Mouse (Mus musculus) urinary bladder, postnatal 10 days (tissue): ENCODE measurements around the gene Tmem53.
A peak's percentile ranks its signal among the peaks of the same experiment; 100 is the strongest.

ENCODE experiments used
- DNase-seq: peaks from one replicate; pipeline ENCODE4 v3.0.0; 2022; ENCODE audit warnings: low spot score

The Tmem53 gene

DNA sequence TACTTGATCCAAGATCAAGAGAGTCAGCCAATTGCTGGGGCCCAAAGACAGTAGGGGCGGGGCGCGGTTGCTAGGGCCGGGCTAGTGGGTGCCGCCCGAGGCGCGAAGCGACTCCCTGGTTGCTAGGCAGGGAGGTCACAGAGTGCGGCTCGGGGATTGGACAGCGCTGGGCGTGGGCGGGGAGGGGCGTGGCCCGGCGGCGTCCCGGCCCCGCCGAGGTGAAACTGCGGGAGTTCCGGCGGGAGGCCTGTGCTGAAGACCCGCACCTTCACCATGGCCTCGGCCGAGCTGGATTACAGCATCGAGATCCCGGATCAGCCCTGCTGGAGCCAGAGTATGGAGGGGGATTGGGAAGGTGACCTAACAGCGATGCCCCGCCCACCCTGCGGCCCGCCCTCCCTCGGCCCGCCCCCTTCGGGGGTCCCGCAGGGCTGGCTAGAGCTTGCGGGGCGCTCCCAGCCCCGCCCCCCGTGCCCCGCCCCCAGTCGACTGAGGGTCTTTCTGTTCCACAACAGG lies at the start of gene Tmem53, which contains the start of gene Armh1:
TSS of gene Tmem53 (plus strand) at position 151 of the 516 bp plus-strand sequence.
TSS of gene Armh1 (minus strand) at position 325 of the 516 bp plus-strand sequence.
- DNase-seq: peak; percentile 74

DNA sequence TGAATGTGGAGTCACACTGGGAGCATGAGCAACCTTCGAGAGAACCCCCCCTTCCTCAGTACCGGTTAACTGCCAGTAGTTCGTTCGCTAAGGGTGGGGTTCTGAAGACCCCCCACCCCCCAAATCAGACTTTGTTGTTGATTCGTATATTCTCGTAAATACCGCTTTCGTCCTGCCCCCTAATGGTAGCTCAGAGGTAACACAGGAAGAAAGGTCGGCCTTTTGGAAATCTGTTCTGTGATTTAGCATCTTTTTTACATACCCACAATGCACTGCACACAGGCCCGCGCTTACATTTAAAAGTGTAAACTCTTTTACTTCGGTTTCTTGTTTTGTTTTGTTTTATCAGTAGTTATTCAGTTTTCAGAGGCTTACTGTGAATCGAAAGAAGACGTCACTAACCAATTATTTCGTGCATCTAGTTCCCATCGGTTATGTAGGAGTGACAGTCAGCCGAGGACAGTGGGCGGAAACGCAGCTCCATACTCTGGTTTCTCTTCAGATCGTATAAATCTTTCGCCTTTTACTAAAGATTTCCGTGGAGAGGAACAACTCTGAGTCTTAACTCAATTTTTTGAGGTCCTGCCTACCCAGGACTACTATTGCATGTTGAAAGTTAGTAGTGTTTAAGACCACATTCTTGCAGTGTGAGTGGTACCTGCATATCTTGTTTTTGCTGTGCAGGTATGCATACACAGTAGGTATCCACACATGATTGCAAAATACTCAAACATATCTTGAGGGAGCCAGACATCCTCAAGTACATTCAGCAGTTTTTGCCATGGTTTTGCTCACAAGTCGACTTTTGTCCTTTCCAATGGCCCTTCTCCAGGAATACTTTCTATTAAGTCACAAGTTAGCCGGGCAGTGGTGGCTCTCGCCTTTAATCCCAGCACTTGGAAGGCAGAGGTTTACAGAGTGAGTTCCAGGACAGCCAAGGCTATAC lies 49.4 kb upstream of the Tmem53 start:
- DNase-seq: no peak

DNA sequence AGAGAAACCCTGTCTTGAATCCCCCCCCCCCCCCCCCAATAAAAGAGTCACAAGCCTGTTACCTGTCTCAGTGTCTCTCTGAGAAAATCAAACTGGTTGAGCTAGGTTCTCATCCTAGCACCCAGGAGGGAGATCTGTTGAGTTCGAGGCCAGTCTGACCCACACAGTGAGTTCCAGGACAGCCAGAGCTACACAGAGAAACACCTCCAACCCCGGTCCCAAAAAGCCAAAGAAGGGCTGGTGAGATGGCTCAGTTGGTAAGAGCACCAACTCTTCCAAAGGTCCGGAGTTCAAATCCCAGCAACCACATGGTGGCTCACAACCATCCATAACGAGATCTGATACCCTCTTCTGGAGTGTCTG lies 48.8 kb upstream of the Tmem53 start:
- no peak for DNase-seq

DNA sequence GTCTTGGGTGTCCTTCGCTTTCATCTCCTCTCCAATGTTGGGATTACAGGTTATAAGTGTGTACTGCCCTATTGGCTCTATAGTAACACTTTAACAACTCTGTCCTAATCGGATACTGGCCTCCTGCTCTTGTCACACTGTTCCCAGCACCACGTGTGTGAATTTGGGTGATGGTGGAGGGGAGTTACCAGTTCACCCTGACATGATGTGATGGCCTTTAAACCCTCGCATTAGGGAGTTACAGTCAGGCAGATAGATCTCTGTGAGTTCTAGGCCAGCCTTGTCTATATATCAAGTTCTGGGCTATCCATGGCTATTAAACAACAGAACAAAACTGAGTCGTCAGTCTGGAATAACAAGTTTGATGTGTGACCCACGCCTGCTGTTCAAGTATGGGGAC lies 42.2 kb upstream of the Tmem53 start:
- DNase-seq: no peak

DNA sequence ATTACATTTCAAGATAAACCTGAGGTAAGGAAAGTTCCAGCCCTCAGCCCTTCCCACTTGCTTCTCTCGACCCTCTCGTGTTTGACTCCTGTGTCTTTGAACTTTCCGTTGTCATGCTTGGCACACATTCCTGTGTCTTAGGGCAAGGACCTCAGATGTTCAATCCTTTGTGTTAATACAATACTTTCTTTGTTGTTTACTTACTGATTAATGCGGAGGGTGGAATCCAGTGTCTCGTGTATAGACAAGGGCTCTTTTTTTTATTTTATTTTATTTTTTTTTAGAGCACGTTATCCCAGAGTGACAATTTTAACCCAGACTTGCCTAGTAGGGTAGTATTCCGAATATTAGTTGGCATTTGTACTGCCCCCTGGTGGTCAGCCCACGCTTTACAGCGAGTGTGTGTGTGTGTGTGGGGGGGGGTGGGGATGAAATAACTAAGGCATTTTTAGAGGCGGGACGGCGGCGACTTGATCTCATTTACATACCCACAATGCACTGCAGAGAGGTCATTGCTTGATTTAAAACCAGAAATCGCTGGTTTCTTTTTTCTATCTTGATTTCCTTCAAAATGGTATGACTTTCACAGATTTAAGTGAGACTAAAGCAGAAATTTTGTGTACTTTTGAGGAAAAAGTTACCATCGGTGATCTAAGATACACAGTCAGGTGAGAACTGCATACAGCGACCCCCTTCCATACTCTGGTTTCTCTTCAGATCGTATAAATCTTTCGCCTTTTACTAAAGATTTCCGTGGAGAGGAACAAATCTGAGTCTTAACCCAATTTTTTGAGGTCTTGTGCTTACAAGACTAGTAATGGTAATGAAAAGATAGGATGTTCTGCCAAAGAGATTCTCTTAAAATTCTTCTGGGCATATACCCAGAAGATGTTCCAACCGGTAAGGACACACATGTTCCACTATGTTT lies 41.3 kb upstream of the Tmem53 start:
- peak; percentile 60 for DNase-seq

DNA sequence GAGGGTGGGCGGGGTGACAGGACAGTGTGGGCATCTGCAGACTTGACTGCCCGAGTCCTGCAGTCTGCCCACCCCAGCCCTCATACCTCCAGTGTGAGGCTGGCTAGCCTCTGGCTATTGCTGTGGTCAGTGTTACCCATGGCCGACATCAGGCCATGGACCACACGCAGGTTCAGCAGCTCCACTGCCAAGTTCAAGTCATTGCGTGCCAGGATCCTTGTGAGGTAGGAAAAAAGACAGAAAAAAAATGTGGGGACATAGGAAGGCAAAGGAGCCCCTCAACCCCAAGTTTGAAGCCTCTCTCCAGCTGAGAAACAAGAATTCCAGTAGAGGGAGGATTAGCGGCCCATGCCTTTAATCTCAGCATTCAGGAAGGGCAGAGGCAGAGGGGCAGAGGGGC lies 37.5 kb upstream of the Tmem53 start:
- DNase-seq: no peak

DNA sequence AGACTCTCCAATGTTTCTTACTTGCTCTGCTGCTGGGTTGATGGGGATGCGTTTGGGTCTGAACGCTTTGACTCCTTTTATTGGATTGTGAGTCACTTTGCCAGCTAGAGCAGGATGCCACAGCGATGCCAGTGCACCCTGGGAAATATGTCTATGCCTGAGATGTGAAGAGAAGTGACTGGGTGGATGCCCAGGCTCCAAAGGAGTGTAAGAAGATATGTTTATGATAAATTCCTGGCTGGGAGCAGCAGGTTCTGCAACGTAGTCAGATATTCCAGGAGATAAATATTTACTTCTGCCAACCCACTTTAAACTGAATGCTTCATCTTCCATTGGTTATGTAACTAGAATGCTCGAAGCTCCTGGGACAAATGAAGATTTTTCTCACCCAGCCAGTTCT lies 34.7 kb upstream of the Tmem53 start:
- no peak for DNase-seq

DNA sequence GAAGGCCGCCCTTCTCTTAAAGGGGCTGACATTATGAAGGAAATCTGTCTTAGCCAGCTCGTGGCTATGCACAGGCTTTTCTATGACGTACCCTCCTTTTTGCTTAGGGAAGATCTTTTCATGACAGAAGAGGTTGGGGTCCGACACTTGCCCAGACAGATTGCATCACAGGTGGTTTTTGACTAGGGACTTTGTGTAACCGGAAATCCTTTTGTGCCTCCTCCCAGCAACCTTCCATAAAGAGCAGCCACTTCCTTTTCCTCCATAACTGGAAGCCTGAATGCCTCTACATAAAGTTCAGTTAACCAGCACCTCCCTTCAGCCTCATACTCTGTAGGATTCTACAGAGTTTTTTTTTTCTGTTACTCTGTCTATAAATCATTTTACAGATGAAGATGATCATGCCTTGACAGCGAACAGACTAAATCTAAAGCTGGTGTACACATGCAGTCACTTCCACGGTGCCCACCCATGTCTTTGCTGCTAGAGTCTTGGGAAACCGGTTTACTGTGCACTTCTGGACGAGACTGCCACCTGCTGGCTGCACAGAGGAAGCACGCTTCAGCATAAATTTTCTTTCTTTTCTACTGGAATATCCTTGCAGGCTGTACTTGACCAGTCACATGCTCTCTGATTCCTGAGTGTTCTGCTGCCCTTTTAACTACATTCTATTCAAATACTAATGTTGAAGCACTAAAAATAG lies 33.1 kb upstream of the Tmem53 start:
- DNase-seq: no peak

DNA sequence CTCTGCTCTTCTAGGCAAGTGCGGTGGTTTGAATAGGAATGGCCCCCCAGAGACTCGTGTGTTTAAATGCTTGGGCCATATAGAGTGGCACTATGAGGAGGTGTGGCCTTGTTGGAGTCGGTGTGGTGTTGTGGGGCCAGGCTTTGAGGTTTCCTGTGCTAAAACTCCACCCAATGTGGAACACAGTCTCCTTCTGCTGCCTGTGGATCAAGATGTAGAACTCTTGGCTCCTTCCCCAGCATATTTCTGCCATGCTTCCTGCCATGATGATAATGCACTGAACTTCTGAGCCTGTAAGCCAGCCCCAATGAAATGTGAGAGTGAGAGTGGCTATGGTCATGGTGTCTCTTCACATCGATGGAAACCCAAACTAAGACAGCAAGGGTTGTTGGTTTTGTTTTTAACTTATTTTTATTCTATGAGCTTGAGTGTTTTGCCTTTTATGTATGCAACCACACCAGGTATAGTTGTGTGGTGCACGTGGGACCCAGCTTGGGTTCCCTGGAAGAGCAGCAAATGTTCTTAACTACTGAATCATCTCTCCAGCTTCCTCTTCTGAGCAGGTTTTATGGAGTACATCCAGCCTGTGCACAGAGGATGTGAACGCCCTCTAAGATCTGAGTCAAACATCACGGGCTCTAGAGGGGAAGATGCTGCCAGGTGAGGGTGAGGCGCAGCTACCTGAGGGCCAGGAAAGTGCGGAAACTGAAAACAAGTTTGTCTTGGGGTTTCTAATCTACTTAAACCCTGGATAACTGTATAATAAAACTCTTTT lies 30.8 kb upstream of the Tmem53 start:
- DNase-seq: no peak

DNA sequence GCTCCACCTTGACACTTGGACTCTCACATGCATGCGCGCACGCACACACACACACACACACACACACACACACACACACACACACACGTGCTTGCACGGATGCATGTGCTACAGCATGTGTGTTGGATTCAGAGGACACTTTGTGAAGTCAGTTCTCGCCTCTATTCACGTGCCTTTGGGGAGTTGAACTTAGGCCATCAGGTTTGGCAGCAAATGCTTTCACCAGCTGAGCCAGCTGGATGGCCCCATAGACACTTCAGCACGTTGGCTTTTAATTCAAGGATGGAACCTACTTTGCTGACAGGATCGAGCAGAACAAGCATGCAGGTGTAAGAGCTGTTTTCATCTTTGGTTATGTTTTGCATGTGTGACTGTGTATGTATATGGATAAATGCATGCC lies 29.9 kb upstream of the Tmem53 start:
- no peak for DNase-seq

DNA sequence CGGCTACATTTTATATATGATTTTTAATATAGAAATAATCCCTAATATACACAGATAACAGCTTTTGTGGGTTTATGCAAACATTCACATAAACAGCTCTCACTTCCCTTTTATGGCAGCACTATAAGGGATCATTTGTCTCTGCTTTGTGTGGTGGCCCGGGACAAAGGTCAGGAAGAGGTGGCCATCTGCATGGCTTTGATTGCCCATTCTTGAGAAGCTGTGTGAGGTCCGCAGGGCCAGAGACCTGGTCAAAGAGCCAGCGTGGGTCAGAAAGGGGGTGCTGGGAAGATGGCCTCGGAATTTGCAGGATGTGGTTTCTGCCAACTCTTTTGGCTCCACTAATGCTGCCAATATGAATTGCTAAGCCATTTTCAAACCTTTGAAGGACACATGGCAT lies 28.8 kb upstream of the Tmem53 start:
- DNase-seq: no peak

DNA sequence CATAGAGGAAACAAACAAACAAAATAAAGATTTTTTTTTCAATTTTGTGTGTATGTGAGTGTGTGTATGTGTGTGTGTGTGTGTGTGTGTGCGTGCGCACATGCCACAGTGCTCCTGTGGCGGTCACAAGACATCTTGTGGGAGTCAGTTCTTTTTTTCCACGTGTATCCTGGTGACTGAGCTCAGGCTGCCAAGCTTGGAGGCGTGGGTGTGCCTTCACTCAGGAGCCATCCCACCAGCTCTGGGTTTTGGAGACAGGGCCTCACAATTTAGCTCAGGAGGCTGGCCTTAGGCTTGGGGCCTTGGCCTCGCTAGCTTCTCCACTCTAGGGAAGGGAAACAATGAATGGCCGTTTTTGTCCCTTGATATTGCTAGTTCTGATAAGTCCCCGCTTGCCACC lies 27.6 kb upstream of the Tmem53 start:
- no peak for DNase-seq

DNA sequence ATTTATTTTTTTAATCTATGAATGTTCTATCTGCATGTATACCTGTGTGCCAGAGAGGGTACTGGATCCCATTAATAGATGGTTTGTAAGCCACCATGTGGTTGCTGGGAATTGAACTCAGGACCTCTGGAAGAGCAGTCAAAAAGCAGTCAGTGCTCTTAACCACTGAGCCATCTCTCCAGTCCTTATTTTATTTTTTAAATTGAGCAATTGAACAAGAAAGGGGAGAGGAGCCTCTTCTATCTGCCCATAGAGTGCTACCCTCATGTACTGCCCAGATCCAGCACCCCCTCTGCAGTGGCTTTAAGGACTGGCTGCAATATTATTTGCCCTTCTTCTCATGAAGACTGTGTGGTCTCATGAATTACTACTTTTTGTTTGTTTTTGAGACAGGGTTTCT lies 26.5 kb upstream of the Tmem53 start:
- DNase-seq: no peak

DNA sequence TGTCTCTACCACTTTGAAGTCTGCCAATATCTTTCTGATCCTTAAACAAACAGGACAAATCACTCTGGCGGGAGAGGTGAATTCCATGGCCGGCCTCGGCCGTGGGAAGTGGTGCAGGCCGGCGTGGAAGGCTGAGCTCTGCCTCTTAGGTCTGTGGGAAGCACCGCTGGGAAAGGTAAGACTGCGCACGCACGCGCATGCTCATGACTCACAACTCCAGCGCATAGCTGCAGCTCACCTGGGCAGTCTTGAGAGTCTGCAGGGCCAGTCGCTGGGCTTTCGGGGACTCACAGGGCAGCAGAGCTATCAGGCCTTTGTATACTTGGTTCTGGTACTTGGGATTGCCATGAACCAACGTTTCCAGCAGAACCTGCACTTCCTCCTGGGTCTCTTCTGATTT lies 22.2 kb upstream of the Tmem53 start:
- no peak for DNase-seq

DNA sequence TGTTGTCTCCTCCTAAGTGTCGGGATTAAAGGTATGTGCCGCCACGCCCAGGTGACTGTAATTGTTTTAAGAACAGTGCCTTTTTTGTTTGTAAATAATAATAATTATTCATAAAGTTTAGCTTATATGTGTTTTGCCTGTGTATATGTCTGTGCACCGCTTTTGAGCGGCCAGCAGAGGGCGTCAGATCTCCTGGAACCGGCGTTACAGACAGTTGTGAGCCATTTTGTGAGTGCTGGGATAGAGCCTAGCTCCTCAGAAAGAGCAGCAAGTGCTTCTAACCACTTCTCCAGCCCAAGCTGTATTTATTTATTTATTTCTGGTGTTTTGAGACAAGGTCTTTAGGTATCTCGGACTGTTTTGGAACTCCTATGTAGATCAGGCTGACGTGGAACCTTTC lies 21.4 kb upstream of the Tmem53 start:
- no peak for DNase-seq

DNA sequence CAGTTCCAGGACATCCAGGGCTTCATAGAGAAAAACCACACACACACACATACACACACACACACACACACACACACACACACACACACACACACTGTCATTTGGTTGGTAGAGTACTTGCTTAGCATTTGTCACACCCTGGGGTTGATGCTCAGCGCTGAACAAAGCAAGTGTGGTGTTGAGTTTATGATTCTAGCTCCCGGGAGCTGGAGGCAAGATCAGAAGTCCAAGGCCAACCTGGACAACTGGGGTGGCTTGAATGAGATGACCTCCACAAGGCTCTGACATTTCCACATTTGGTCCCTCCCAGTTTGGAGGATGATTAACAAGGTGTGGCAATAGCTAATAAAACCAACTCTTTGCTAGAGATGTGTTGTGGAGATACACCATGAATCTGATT lies 20.5 kb upstream of the Tmem53 start:
- no peak for DNase-seq

DNA sequence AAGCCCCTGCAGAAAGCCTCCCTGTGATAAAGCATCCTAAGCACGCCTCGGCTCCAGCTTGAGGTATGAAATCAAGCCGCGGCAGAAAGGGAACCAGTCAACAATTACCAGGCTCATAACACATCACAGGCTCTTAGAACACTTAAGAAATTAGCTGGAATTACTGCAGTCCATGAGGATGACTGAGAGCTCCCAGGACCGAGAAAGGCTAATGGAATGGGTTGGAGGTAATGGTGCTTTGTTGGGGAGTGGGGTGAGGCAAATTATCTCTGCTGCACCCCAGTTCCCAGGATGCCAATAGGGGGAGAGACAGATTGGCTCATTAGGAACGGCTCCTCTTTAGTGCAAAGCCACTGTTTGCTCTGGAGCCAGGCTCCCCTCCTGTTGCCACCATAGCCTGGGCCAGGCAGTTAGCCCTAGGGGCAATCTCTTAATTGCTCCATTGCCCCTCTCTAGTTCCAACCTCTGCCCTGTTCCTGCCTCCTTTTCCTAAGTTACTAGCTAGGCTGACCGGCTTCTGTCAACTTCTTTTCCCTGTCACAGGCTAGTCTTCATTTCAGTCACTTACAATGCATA lies 17.5 kb upstream of the Tmem53 start:
- DNase-seq: no peak

DNA sequence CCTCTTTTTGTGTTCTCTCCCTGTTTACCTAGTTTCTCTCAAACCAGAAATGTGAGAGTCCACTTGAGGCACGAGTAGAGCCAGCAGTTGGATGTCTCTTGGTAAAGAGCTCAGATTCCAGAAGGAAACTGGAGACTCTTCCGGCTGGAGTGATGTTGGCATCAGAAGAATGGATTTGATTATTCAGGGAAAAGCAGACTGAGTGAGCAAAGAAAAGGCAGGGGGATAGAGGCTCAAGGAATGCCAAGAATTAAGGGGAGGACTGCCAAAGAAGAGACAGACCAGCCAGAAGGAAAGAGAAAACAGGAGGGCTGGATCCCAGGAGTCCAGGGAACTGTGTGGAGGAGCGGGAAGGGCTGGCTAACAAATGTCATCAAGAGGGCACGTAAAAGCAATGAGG lies 15.9 kb upstream of the Tmem53 start:
- no peak for DNase-seq

DNA sequence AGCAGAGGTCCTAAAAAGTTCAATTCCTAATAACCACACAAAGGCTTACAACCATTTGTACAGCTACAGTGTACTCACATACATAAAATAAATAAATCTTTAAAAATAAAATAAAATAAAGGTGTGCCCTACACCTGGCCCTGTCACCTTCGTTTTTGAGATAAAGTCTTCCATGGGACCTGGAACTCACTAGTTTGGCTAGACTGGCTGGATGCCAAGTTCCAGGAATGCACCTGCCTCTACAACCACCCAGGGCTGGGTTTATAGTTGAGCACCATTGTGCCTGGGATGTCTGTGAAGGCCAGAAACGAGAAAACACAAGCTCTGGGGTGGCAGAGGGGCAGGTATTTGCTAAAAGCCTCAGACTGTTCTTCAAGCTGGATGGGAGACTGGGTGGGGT lies 12.6 kb upstream of the Tmem53 start:
- DNase-seq: no peak

DNA sequence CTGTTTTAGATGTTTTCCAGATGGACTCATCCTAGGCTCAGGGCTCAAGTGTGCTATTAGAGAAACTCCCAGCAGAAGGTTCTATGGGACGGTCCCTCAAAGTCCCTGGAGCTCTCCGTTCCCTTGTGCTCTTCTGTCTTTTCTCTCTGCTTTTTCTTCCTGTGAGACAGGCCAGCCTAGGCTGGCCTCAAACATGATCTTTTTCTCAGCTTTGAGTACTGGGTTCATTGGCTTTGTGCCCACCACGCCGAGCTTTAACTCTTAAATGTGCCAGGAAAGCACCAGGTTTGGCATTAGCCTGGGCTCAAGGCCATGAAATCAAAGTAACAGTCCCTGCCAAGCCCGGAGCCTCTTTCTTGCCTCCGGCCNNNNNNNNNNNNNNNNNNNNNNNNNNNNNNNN lies 10.9 kb upstream of the Tmem53 start:
- no peak for DNase-seq

DNA sequence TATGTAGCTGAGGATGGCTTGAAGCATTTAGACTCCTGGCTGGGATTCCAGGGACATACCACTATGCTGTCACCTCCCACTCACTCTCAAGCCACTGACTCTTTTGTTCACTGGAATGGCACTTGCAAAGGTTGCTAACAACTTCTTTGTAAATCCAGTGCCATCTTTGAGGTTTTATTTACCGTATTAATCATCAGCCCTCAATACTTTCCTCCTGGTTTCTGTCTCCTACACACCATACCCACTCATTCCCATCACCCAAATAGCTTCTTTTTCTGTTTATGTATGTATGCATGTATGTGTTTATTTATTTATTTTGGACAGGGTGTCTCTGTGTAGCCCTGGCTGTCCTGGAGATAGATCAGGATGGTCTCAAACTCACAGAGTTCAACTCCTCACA lies 769 bp upstream of the Tmem53 start:
- no peak for DNase-seq
